Mouse (Mus musculus) Patski (cell line): ENCODE results near the gene Slc2a4. TPM values are rescaled to one million over a fixed set of nuclear protein-coding genes. Genes with fewer than 3 reads are reported as not detected.
A peak's percentile ranks its signal among the peaks of the same experiment; 100 is the strongest.
"Not testable (repeated sequence)": the region's sequence is repeated elsewhere in the genome, so short reads cannot be mapped to it uniquely, and the experiment has no call there.

Source experiments
- ATAC-seq: fragments of 100-300 bp; one replicate; pipeline ENCODE4 v1.8.0; 2021
- CTCF ChIA-PET: fragments of 350-600 bp; sonication (Branson Sonifier 250); formaldehyde crosslinking; loops from one replicate; lab custom pipeline; 2022; ENCODE audit warnings: inconsistent platforms; lab: Charles Lee
- POLR2A ChIA-PET: fragments of 350-600 bp; sonication (Branson Sonifier 250); formaldehyde crosslinking; loops from one replicate; lab custom pipeline; 2022; ENCODE audit warnings: antibody characterized with exemption, inconsistent platforms; lab: Charles Lee
- DNase-seq: peaks from one replicate; pipeline ENCODE4 v3.0.0-alpha.2; 2011; ENCODE audit warnings: low read depth, low spot score
- H3K27me3 ChIP-seq: fragments of 371-371 bp; one replicate; pipeline ENCODE4 v1.5.1; 2021
- CTCF ChIP-seq: fragments of 100-300 bp; IDR thresholded peaks from one replicate; pipeline ENCODE4 v1.5.1; 2021
- in situ Hi-C: fragments of 300-500 bp; cut with MboI; formaldehyde crosslinking; loops from 3 replicates; pipeline ENCODE4 v1.11.1; 2018; ENCODE audit warnings: low pct_unique_long_range_greater_than_20kb, mixed read lengths
- polyA plus RNA-seq: library from polyadenylated mRNA; unstranded; gene quantifications from one replicate; pipeline ENCODE4 v1.2.3, GENCODE M21; 2021

The Slc2a4 gene
- polyA plus RNA-seq, 1 experiment from 2014 or later = 0.13 TPM

DNA sequence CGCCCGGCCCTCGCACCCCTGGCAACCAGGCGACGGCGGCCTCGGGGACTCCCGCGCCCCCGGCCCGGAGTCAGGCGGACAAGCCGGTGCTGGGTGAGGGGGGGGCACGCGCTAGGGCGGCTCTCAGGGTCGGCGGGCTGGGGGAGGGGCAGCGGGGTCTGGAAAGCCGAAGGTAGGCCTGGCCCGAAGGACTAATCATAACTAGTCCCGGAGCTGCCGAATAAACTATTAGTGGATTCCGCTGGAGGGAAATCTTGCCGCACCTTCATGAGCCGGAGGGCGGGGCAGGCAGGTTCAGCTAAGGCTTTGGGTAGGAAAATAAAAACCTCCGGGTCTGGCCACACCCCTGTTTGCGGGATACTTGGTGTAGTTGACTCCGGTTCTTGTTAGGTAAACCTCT is 11.8 kb downstream of the Slc2a4 start:
- DNase-seq (no peak), ATAC-seq (no peak)
- in situ Hi-C loops = loop anchor here (10.0 kb wide), 1 partner anchor 279 kb away; the partner anchor contains the start of gene Slc16a11
- H3K27me3 ChIP-seq = peaks cover 9% of the 10 kb centered on the region
- ChIA-PET CTCF (interaction anchor here (1.3 to 3.7 kb wide), 2 partner anchors 12 to 55 kb away, joined by 3 to 26 read pairs; partner anchors contain the start of genes Kctd11 and Slc2a4), POLR2A (interaction anchor here (0.6 to 2.0 kb wide), 3 partner anchors 11 to 568 kb away, joined by 3 to 7 read pairs (median 3); partner anchors contain the start of gene Eif5a)
- TF ChIP-seq CTCF = no peak

DNA sequence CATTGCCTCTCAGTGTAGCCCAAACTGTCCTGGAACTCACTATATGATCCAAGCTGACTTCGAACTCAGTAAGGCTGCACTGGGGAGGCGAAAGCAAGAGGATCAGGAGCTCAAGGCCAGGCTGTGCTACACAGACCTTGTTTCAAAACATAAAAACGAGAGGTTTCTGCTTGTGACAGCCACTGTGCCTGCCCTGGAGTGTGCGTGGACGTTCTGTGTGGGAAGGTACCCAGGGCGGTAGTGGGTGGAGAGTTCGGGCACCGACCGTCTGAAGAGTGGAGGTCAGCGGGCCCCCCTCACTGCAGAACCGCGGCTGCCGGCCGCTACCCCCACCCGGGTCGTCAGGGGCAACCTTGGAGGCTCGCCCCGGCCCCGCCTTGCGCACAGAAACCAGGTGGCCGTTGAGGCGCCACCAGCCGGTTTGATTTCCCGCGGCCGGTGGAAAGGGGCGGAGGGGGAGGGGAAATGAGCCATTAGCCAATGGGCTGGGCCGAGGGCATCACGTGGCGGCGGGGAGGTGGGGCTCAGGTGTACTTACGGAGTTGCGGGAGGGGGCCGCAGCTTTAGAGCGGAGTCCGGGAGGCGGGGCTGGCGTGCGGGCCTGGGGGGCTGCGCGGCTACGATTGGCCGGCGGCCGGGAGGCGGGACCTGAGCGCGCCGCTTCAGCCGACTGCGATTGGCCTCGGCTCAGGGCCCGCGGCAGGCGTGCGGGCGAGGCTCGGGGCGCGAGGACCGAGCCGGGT is 12.7 kb downstream of the Slc2a4 start, which contains the start of gene Ybx2:
Gene Ybx2 (plus strand): TSS at position 660 of the 743 bp plus-strand sequence.
- ChIA-PET CTCF (interaction anchor here (1.3 to 4.8 kb wide), 6 partner anchors 9 to 61 kb away, joined by 3 to 85 read pairs (median 7); partner anchors contain the start of genes Ctdnep1, Eif5a, Kctd11 and Slc2a4), POLR2A (no interaction called here)
- peaks cover 8% of the 10 kb centered on the region for H3K27me3 ChIP-seq
- in situ Hi-C loops = loop anchor here (10.0 kb wide), 1 partner anchor 279 kb away; the partner anchor contains the start of gene Slc16a11
- TF ChIP-seq CTCF = no peak
- no peak for DNase-seq
- ATAC-seq = peak; percentile 67

DNA sequence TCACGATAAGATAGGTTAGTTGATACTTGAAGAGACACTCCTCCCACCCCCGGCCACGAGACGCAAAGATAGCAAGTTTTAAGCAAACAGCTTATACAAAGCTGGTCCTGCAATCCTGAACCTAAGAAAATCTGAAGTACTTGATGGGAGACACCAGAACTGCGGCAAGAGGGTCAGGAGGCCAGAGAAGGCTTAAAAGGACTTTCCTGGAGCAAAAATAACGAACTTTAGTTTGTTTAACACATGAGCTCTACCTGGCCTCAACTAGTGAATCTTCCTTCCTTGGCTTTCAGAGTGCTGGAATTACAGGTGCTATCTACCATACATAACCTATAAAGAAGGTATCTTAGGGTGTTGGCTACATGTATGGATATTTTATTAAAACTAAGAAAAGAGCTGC is 13.3 kb downstream of the Slc2a4 start:
- DNase-seq (no peak), ATAC-seq (no peak)
- peaks cover 6% of the 10 kb centered on the region for H3K27me3 ChIP-seq
- in situ Hi-C loops = loop anchor here (10.0 kb wide), 1 partner anchor 280 kb away; the partner anchor contains the start of gene Slc16a11
- CTCF ChIA-PET = interaction anchor here (1.1 to 4.8 kb wide), 9 partner anchors 9 to 204 kb away, joined by 3 to 85 read pairs (median 5); partner anchors contain the start of genes Ctdnep1, Eif5a and Slc2a4
- no peak for TF ChIP-seq CTCF
- POLR2A ChIA-PET = no interaction called here

DNA sequence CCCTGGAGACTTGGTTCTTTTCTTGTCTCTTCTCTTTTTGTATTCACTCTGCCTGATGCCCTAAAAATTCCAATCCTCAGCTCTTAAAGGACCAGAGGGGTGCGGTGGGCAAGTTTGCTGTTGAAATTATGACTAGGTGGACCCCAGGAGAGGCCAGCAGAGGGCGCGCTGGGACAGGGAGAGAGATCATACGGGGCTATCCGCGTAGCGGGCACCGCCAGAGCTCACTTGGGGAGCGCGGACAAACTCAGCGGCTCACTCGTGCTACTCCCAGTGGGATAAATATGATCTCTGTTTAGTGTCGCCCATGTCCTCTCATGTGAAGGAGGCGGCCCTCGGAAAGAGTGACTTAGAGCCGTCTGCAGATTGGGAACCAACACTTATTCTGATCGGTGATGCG is 13.8 kb downstream of the Slc2a4 start:
- ChIA-PET CTCF (interaction anchor here (1.1 to 4.8 kb wide), 12 partner anchors 10 to 203 kb away, joined by 3 to 85 read pairs (median 4); partner anchors contain the start of genes 2810408A11Rik, Ctdnep1, Eif5a and Neurl4), POLR2A (interaction anchor here (0.6 kb wide), 2 partner anchors 10 to 210 kb away, joined by 3 read pairs; no protein-coding TSS in a partner anchor)
- H3K27me3 ChIP-seq = peaks cover 6% of the 10 kb centered on the region
- ATAC-seq (peak; percentile 44), DNase-seq (no peak)
- in situ Hi-C loops = loop anchor here (10.0 kb wide), 1 partner anchor 281 kb away; the partner anchor contains the start of gene Slc16a11
- peak; percentile 95 for TF ChIP-seq CTCF

DNA sequence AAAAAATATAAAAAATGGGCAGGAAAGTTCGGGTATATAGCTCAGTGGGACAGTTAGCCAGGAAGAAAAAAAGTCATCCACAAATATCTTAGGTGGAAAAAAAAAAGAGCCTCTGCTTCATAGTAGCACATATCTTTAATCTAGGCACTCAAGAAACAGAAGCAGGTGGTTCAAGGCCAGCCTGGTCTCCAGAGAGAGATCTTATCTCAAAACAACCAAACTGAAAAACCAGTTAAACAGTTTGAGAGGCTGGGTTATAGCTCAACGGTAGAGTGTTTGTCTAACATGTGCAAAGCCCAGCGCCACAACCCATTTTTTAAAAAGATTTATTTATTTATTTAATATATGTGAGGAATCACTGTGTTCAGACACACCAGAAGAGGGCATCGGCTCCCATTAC is 14.9 kb downstream of the Slc2a4 start:
- no peak for TF ChIP-seq CTCF
- ATAC-seq (no peak), DNase-seq (no peak)
- ChIA-PET POLR2A (interaction anchor here (1.0 kb wide), 1 partner anchor 51 kb away, joined by 4 read pairs; no protein-coding TSS in a partner anchor), CTCF (interaction anchor here (0.9 to 4.8 kb wide), 9 partner anchors 10 to 54 kb away, joined by 3 to 85 read pairs (median 5); partner anchors contain the start of genes 2810408A11Rik, Eif5a, Neurl4 and Slc2a4)
- H3K27me3 ChIP-seq = peaks cover 3% of the 10 kb centered on the region
- in situ Hi-C loops = loop anchor here (10.0 kb wide), 1 partner anchor 282 kb away; the partner anchor contains the start of gene Slc16a11

DNA sequence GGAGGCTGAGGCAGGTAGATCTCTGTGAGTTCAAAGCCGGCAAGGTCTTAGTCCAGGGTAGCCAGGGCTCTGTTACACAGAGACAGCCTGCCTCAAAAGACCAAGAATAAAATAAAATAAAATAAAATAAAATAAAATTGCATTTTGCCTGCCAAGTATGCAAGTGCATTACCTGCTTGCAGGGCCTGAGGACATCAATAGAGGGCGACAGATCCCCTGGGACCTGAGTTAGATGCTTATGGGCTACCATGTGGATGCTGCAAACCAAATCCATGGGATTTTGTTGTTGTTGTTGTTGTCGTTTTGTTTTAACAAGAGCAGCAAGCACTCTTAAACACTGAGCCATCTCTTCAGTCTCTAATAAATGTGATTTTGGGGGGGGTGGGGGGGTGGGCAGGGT is 15.7 kb downstream of the Slc2a4 start:
- POLR2A ChIA-PET = interaction anchor here (1.0 kb wide), 1 partner anchor 51 kb away, joined by 4 read pairs; no protein-coding TSS in a partner anchor
- no peak for ATAC-seq

DNA sequence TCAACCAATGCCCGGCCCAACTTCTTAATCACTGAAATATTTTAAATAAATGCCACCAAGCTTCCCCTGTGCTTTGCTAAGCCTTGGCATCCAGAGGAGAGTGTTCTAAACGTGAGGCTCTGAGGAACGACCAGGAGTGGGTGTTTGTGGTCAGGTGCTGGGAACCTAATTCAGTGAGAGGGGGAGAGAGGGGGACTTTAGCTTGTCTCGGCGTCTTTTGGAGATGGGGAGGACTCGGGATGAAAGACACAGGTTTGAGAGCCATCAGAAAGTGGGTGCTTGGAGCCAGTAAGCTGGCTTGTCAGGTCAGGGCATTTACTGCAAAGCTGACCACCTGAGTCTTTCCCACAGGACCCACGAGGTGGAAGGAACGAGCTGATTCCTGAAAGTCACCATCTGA is 16.2 kb downstream of the Slc2a4 start:
- POLR2A ChIA-PET = no interaction called here
- peaks cover 3% of the 10 kb centered on the region for H3K27me3 ChIP-seq

More for the DNA sequence above, 15.7 kb downstream of the Slc2a4 start:
- no peak for DNase-seq
- peak; percentile 59 for TF ChIP-seq CTCF
- CTCF ChIA-PET = interaction anchor here (1.1 to 4.8 kb wide), 5 partner anchors 9 to 24 kb away, joined by 3 to 85 read pairs (median 6); partner anchors contain the start of genes Eif5a and Slc2a4
- H3K27me3 ChIP-seq = peaks cover 3% of the 10 kb centered on the region
- in situ Hi-C loops = loop anchor here (10.0 kb wide), 1 partner anchor 283 kb away; the partner anchor contains the start of gene Slc16a11

DNA sequence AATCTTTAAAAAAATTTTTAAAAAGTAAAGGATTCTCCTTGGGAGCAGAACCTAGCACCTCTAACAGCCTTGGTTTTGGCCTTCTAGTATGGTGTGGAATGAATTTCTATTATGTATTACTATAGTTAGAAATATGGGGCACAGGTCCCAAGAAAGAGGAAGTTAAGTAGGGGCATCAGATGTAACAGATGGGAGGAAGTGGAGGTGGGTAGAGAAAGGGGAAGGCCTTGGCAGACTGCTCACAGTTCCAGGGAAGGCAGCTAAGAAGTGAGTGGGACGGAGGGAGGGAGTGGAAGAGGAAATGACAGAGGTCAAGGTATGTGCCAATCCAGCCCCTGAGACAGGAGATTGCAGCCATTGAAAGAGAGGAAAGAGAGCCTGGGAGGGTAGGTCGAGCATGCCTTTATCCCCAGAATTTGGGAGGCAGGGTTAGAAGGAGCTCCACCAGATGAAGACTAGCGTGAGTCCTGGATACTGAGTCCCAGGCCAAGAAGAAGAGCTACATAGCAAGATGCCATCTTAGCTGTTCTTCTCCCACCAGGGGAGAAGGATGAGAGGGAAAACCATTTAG is 16.9 kb downstream of the Slc2a4 start:
- ChIA-PET CTCF (interaction anchor here (2.1 to 4.8 kb wide), 3 partner anchors 8 to 25 kb away, joined by 5 to 85 read pairs (median 43); partner anchors contain the start of genes Eif5a and Slc2a4), POLR2A (no interaction called here)
- peaks cover 3% of the 10 kb centered on the region for H3K27me3 ChIP-seq
- TF ChIP-seq CTCF = no peak
- DNase-seq (no peak), ATAC-seq (no peak)
- in situ Hi-C loops = loop anchor here (10.0 kb wide), 1 partner anchor 284 kb away; the partner anchor contains the start of gene Slc16a11

More for the DNA sequence above, 16.2 kb downstream of the Slc2a4 start:
- ATAC-seq = no peak
- TF ChIP-seq CTCF = no peak
- DNase-seq = no peak
- CTCF ChIA-PET = interaction anchor here (1.1 to 4.8 kb wide), 4 partner anchors 8 to 24 kb away, joined by 3 to 85 read pairs (median 24); partner anchors contain the start of genes Eif5a and Slc2a4
- in situ Hi-C loops = loop anchor here (10.0 kb wide), 1 partner anchor 283 kb away; the partner anchor contains the start of gene Slc16a11

DNA sequence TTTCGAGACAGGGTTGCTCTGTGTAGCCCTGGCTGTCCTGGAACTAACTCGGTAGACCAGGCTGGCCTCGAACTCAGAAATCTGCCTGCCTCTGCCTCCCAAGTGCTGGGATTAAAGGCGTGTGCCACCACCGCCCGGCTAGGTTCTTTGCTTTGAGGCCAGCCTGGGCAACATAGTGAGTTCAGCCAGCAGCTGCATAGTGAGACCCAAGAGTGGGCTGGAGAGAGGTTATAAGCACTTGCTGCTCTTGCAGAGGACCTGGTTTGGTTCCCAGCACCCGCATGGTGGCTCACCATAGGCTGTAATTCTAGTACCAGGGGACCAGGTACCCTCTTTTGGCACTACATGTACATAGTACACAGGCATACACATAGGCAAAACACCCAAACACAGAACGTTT is 17.8 kb downstream of the Slc2a4 start:
- DNase-seq, CTCF ChIA-PET, ATAC-seq, H3K27me3 ChIP-seq: not testable (repeated sequence)
- POLR2A ChIA-PET = interaction anchor here (0.7 kb wide), 1 partner anchor 264 kb away, joined by 5 read pairs; the partner anchor contains the start of gene Cd68
- in situ Hi-C loops = loop anchor here (10.0 kb wide), 1 partner anchor 285 kb away; the partner anchor contains the start of gene Slc16a11
